Comparison of ENCODE assay signal across 30 mouse cellular contexts in the genomic region with DNA sequence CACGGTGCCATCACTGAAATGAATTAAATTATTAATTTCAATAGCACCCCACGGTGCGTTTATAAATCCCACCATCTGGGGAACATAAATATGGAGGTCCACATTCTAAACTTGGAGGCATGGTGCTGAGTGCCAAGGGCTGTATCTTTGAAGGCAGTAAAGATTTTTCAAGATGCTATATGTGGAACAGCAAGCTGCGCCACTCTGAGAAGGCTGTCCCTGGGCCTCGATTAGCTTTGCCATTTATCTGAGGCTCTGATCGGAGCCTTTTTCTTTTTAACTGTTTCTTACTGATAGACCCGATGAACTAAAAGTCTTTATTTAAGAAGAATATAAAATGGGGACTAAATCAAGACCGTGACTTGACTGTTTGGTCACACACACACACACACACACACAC.
"Had no signal": no experiment of that assay in that cellular context is flagged by ENCODE, and none has a peak within 500 bp of the region (broad histone marks: within the 10 kb centered on the region; RNA-seq: fewer than 3 reads in every experiment).

No protein-coding gene starts in this region.

- DNase-seq: left cerebral cortex, postnatal 4 days; liver; liver, embryonic 13.5 days; liver, postnatal 0 days; lung, adult 18-20 months; lung, adult 2 months; lung, postnatal 10 days; lung, postnatal 14 days; lung, postnatal 36 days; lung, postnatal 4 days; midbrain, embryonic 14.5 days had no signal

- H3K4me3 ChIP-seq: limb, embryonic 10.5 days; limb, embryonic 12.5 days; limb, embryonic 13.5 days; limb, embryonic 15.5 days; liver, embryonic 12.5 days; liver, embryonic 13.5 days; liver, embryonic 15.5 days; lung, embryonic 15.5 days; megakaryocyte, embryonic 14.5 days; midbrain, embryonic 10.5 days; midbrain, embryonic 12.5 days; midbrain, embryonic 13.5 days; myocyte; neural tube, embryonic 12.5 days had no signal

- H3K9ac ChIP-seq: limb, embryonic 12.5 days; limb, embryonic 13.5 days; limb, embryonic 15.5 days; liver, embryonic 12.5 days; liver, embryonic 13.5 days; liver, embryonic 14.5 days; liver, embryonic 15.5 days; liver, postnatal 0 days; lung, embryonic 14.5 days; lung, embryonic 15.5 days; midbrain, embryonic 12.5 days; midbrain, embryonic 13.5 days; neural tube, embryonic 12.5 days had no signal

- H3K9me3 ChIP-seq: limb, embryonic 10.5 days; limb, embryonic 12.5 days; limb, embryonic 13.5 days; limb, embryonic 15.5 days; liver, embryonic 12.5 days; liver, embryonic 13.5 days; liver, embryonic 15.5 days; lung, embryonic 15.5 days; midbrain, embryonic 10.5 days; midbrain, embryonic 12.5 days; midbrain, embryonic 13.5 days; neural tube, embryonic 12.5 days had no signal

- ATAC-seq: liver, embryonic 12.5 days; liver, postnatal 0 days; lung, postnatal 0 days; midbrain, embryonic 13.5 days; midbrain, embryonic 16.5 days had no signal

- H3K36me3 ChIP-seq: limb, embryonic 10.5 days; limb, embryonic 12.5 days; limb, embryonic 13.5 days; limb, embryonic 15.5 days; liver, embryonic 12.5 days; liver, embryonic 13.5 days; liver, embryonic 15.5 days; lung, embryonic 15.5 days; midbrain, embryonic 10.5 days; midbrain, embryonic 12.5 days; midbrain, embryonic 13.5 days; neural tube, embryonic 12.5 days had no signal

- H3K4me2 ChIP-seq: limb, embryonic 12.5 days; limb, embryonic 13.5 days; limb, embryonic 15.5 days; liver, embryonic 11.5 days; liver, embryonic 12.5 days; liver, embryonic 13.5 days; liver, embryonic 15.5 days; lung, embryonic 14.5 days; lung, embryonic 15.5 days; midbrain, embryonic 12.5 days; midbrain, embryonic 13.5 days; neural tube, embryonic 12.5 days had no signal

- H3K27ac ChIP-seq: limb, embryonic 10.5 days; limb, embryonic 12.5 days; limb, embryonic 13.5 days; limb, embryonic 15.5 days; liver, embryonic 12.5 days; liver, embryonic 13.5 days; liver, embryonic 14.5 days; liver, embryonic 15.5 days; lung, embryonic 15.5 days; macrophage; midbrain, embryonic 12.5 days; midbrain, embryonic 13.5 days; neural tube, embryonic 12.5 days had no signal

- H3K27me3 ChIP-seq: liver, embryonic 12.5 days; liver, embryonic 13.5 days; liver, embryonic 15.5 days; megakaryocyte, embryonic 14.5 days; neural tube, embryonic 12.5 days had no signal

- H3K4me1 ChIP-seq: limb, embryonic 12.5 days; limb, embryonic 15.5 days; liver, embryonic 12.5 days; liver, embryonic 13.5 days; liver, embryonic 15.5 days; lung, embryonic 15.5 days; megakaryocyte, embryonic 14.5 days had no signal
